In genomic region chr13:48572127-48572526, GRCm38 (mm10) we compare ENCODE assay signal across 8 mouse cellular contexts. TPM values are rescaled to one million over a fixed set of nuclear protein-coding genes. Genes with fewer than 3 reads are reported as not detected.
DNase-seq lines count a peak whose midpoint lies in the region; ATAC-seq and TF ChIP-seq lines count a peak whose summit lies in the region.

No protein-coding gene starts in this region.

- peak; percentile 76 for TF ChIP-seq CTCF in liver, adult 2 months (IDR thresholded peaks at IDR 0.05; ENCODE audit: low read depth, low read length)
- peak; percentile 70 to 99 (median 83) for TF ChIP-seq CTCF in MEL (IDR thresholded peaks at IDR 0.05 in 2 of 3, conservative IDR thresholded peaks at IDR 0.05 in 1 of 3; ENCODE audit: control insufficient read depth in 1 of 3, insufficient read depth in 1 of 3, low read depth in 2 of 3, low read length in 3 of 3, poor library complexity in 1 of 3, severe bottlenecking in 1 of 3)
- peak; percentile 77 for TF ChIP-seq CTCF in liver, embryonic 14.5 days (IDR thresholded peaks at IDR 0.05; ENCODE audit: low read depth)
- TF ChIP-seq CTCF in stomach, postnatal 0 days (IDR thresholded peaks at IDR 0.05; ENCODE audit: low read depth) = peak; percentile 97

- no peak; the same call in 1 of the 2 replicates for ATAC-seq in liver, embryonic 11.5 days (replicated peaks; ENCODE audit: low FRiP score)
- no peak for ATAC-seq in liver, embryonic 14.5 days (ENCODE audit: insufficient read depth)
- no peak for ATAC-seq in stomach, postnatal 0 days (ENCODE audit: low FRiP score, low TSS enrichment)
- ATAC-seq in forebrain, embryonic 11.5 days (replicated peaks; ENCODE audit: low FRiP score) = no peak

- no peak overlapping the region for H3K27ac ChIP-seq in liver, adult 2 months (replicated peaks; ENCODE audit: insufficient read depth, low read depth, low read length)
- H3K27ac ChIP-seq in liver, embryonic 11.5 days (ENCODE audit: low read depth, low read length) = no peak overlapping the region
- no peak overlapping the region for H3K27ac ChIP-seq in MEL (ENCODE audit: control insufficient read depth, low read depth, low read length)
- no peak overlapping the region for H3K27ac ChIP-seq in liver, embryonic 14.5 days
- no peak overlapping the region for H3K27ac ChIP-seq in stomach, postnatal 0 days (replicated peaks)
- H3K27ac ChIP-seq in forebrain, embryonic 11.5 days (ENCODE audit: low read depth, low read length) = no peak overlapping the region

- no peak for TF ChIP-seq EP300 in MEL (IDR thresholded peaks at IDR 0.05; ENCODE audit: low read depth in 1 of 2, low read length in 2 of 2)
- TF ChIP-seq EP300 in liver, embryonic 14.5 days (IDR thresholded peaks at IDR 0.05; ENCODE audit: low read depth) = no peak
- TF ChIP-seq EP300 in stomach, postnatal 0 days (optimal IDR thresholded peaks at IDR 0.05) = no peak

- no peaks in the 10 kb centered on the region for H3K79me2 ChIP-seq in liver, adult 2 months (ENCODE audit: control insufficient read depth, insufficient read depth, low read length)
- H3K79me2 ChIP-seq in MEL (ENCODE audit: control insufficient read depth, insufficient read depth, low read length, poor library complexity) = no peaks in the 10 kb centered on the region

- peak; percentile 75 for TF ChIP-seq RAD21 in MEL (IDR thresholded peaks at IDR 0.05; ENCODE audit: low read depth, low read length)

- no peaks in the 10 kb centered on the region for H3K36me3 ChIP-seq in liver, adult 2 months (ENCODE audit: control insufficient read depth, insufficient read depth, low read length)
- no peaks in the 10 kb centered on the region for H3K36me3 ChIP-seq in liver, embryonic 11.5 days (ENCODE audit: control insufficient read depth, insufficient read depth, low read length)
- H3K36me3 ChIP-seq in MEL (ENCODE audit: control insufficient read depth in 1 of 2, insufficient read depth in 2 of 2, low read length in 2 of 2) = peaks cover 0 to 11% of the 10 kb centered on the region in 2 experiments; a peak in 2 of 4 replicates
- no peaks in the 10 kb centered on the region for H3K36me3 ChIP-seq in liver, embryonic 14.5 days (replicated peaks; ENCODE audit: control insufficient read depth, insufficient read depth, low read depth)
- H3K36me3 ChIP-seq in stomach, postnatal 0 days (ENCODE audit: control insufficient read depth, insufficient read depth, low read length) = no peaks in the 10 kb centered on the region
- no peaks in the 10 kb centered on the region for H3K36me3 ChIP-seq in forebrain, embryonic 11.5 days (ENCODE audit: control insufficient read depth, insufficient read depth, low read length)

- no peaks in the 10 kb centered on the region for H3K4me1 ChIP-seq in liver, adult 2 months (ENCODE audit: control insufficient read depth, insufficient read depth, low read length)
- peaks cover 3% of the 10 kb centered on the region; the same call in 1 of the 2 replicates for H3K4me1 ChIP-seq in liver, embryonic 11.5 days (replicated peaks; ENCODE audit: control insufficient read depth, insufficient read depth, low read length)
- peaks cover 8 to 15% of the 10 kb centered on the region in 2 experiments for H3K4me1 ChIP-seq in MEL (ENCODE audit: control insufficient read depth in 1 of 2, insufficient read depth in 2 of 2, low read length in 2 of 2)
- H3K4me1 ChIP-seq in liver, embryonic 14.5 days (replicated peaks; ENCODE audit: control insufficient read depth in 2 of 2, insufficient read depth in 2 of 2, low read length in 1 of 2) = no peaks in the 10 kb centered on the region
- no peaks in the 10 kb centered on the region; the same call in 1 of the 2 replicates for H3K4me1 ChIP-seq in stomach, postnatal 0 days (replicated peaks; ENCODE audit: control insufficient read depth, insufficient read depth)
- no peaks in the 10 kb centered on the region for H3K4me1 ChIP-seq in forebrain, embryonic 11.5 days (replicated peaks; ENCODE audit: control insufficient read depth, insufficient read depth, low read length)

- H3K4me2 ChIP-seq in liver, embryonic 11.5 days = no peak overlapping the region
- no peak overlapping the region for H3K4me2 ChIP-seq in liver, embryonic 14.5 days (ENCODE audit: low read depth)
- H3K4me2 ChIP-seq in stomach, postnatal 0 days (replicated peaks; ENCODE audit: low read depth) = no peak overlapping the region
- no peak overlapping the region for H3K4me2 ChIP-seq in forebrain, embryonic 11.5 days (ENCODE audit: low read depth, low read length, severe bottlenecking)

- DNase-seq in liver, adult 2 months (ENCODE audit: extremely low read depth, low read depth, low spot score) = peak; percentile 54
- DNase-seq in liver, embryonic 11.5 days (ENCODE audit: low spot score) = no peak
- peak; percentile 75 for DNase-seq in MEL (ENCODE audit: low read depth, low spot score)
- DNase-seq in brain, adult 2 months (ENCODE audit: low read depth, low spot score) = peak; percentile 76
- peak; percentile 48 for DNase-seq in gastrocnemius, postnatal 14 days
- peak in 2 of 3 experiments; percentile 9 to 10 for DNase-seq in liver, embryonic 14.5 days (ENCODE audit: low read depth in 3 of 3, low spot score in 3 of 3)
- DNase-seq in stomach, postnatal 0 days (ENCODE audit: low spot score) = peak; percentile 67
- no peak for DNase-seq in forebrain, embryonic 11.5 days (ENCODE audit: low spot score)

- no peaks in the 10 kb centered on the region for H3K9me3 ChIP-seq in liver, embryonic 11.5 days (ENCODE audit: control insufficient read depth, low read length)
- H3K9me3 ChIP-seq in MEL (replicated peaks; ENCODE audit: insufficient read depth, low read length) = no peaks in the 10 kb centered on the region
- H3K9me3 ChIP-seq in liver, embryonic 14.5 days (ENCODE audit: control insufficient read depth, low read length) = no peaks in the 10 kb centered on the region
- H3K9me3 ChIP-seq in stomach, postnatal 0 days (ENCODE audit: control insufficient read depth, low read length) = no peaks in the 10 kb centered on the region
- no peaks in the 10 kb centered on the region for H3K9me3 ChIP-seq in forebrain, embryonic 11.5 days (ENCODE audit: control insufficient read depth, low read length)

- TF ChIP-seq POLR2A in liver, adult 2 months (IDR thresholded peaks at IDR 0.05; ENCODE audit: extremely low read depth, insufficient read depth, low read length) = no peak
- no peak for TF ChIP-seq POLR2A in MEL (IDR thresholded peaks at IDR 0.05; ENCODE audit: control insufficient read depth in 1 of 2, insufficient read depth in 1 of 2, low read depth in 1 of 2, low read length in 2 of 2, poor library complexity in 1 of 2)

- intact Hi-C loops in gastrocnemius, postnatal 14 days (cut with DNase I; ENCODE audit: low total_unique reads) = loop anchor here (2.0 to 5.0 kb wide), 2 partner anchors 45 to 67 kb away; no protein-coding TSS in a partner anchor

- H3K4me3 ChIP-seq in liver, adult 2 months (ENCODE audit: insufficient read depth, low read depth, low read length) = no peak overlapping the region
- no peak overlapping the region for H3K4me3 ChIP-seq in liver, embryonic 11.5 days (ENCODE audit: low read depth, low read length)
- no peak overlapping the region for H3K4me3 ChIP-seq in MEL (ENCODE audit: control insufficient read depth in 1 of 2, insufficient read depth in 1 of 2, low read depth in 2 of 2, low read length in 2 of 2)
- H3K4me3 ChIP-seq in liver, embryonic 14.5 days (ENCODE audit: insufficient read depth in 1 of 2, low read depth in 2 of 2, low read length in 2 of 2) = no peak overlapping the region
- no peak overlapping the region for H3K4me3 ChIP-seq in stomach, postnatal 0 days (ENCODE audit: low read depth, low read length)
- H3K4me3 ChIP-seq in forebrain, embryonic 11.5 days (ENCODE audit: low read depth, low read length) = no peak overlapping the region

- no peaks in the 10 kb centered on the region for H3K27me3 ChIP-seq in liver, adult 2 months (ENCODE audit: control insufficient read depth, insufficient read depth, low read length)
- H3K27me3 ChIP-seq in liver, embryonic 11.5 days (replicated peaks; ENCODE audit: control insufficient read depth, insufficient read depth, low read length) = no peaks in the 10 kb centered on the region
- no peaks in the 10 kb centered on the region for H3K27me3 ChIP-seq in MEL (ENCODE audit: control insufficient read depth in 1 of 2, insufficient read depth in 2 of 2, low read length in 2 of 2)
- no peaks in the 10 kb centered on the region for H3K27me3 ChIP-seq in liver, embryonic 14.5 days (ENCODE audit: control insufficient read depth, insufficient read depth, low read length)
- no peaks in the 10 kb centered on the region for H3K27me3 ChIP-seq in stomach, postnatal 0 days (ENCODE audit: control insufficient read depth, insufficient read depth, low read length)
- no peaks in the 10 kb centered on the region for H3K27me3 ChIP-seq in forebrain, embryonic 11.5 days (ENCODE audit: control insufficient read depth, insufficient read depth, low read length)

- 31% methylated on average over 1 of the region's 1 CpGs for WGBS in liver, adult 2 months
- 68% methylated on average over 1 of the region's 1 CpGs for WGBS in liver, embryonic 11.5 days
- 34% methylated on average over 1 of the region's 1 CpGs for WGBS in liver, embryonic 14.5 days (ENCODE audit: insufficient replicate concordance)
- WGBS in stomach, postnatal 0 days = 67% methylated on average over 1 of the region's 1 CpGs
- 80% methylated on average over 1 of the region's 1 CpGs for WGBS in forebrain, embryonic 11.5 days

- H3K9ac ChIP-seq in liver, adult 2 months (ENCODE audit: low read depth, low read length) = no peak overlapping the region
- H3K9ac ChIP-seq in liver, embryonic 11.5 days (ENCODE audit: low read depth, low read length) = no peak overlapping the region
- H3K9ac ChIP-seq in MEL (ENCODE audit: control insufficient read depth, low read depth, low read length, poor library complexity, severe bottlenecking) = no peak overlapping the region
- H3K9ac ChIP-seq in liver, embryonic 14.5 days (replicated peaks) = no peak overlapping the region
- H3K9ac ChIP-seq in stomach, postnatal 0 days (ENCODE audit: low read length) = no peak overlapping the region
- H3K9ac ChIP-seq in forebrain, embryonic 11.5 days (ENCODE audit: low read length) = no peak overlapping the region

RNA-seq across cellular contexts. Expression of gene Ptpdc1, which starts 53.3 kb away (rescaled TPM):
- total RNA-seq in liver, adult 2 months (2014; rRNA removed) = 1.1 and 1.3 TPM in 2 replicates
- 0.32 and 0.49 TPM in 2 replicates for polyA plus RNA-seq in liver, adult 2 months (2012; rRNA removed)
- polyA plus RNA-seq in liver, embryonic 11.5 days (2014; fragmentation: Nextera tagmentation; extraction: Ambion mirVana) = 3.4 and 3.8 TPM in 2 replicates
- 2.8 and 3.3 TPM in 2 replicates for total RNA-seq in MEL (2012; rRNA removed)
- 1 to 10 TPM in 1 of 2 experiments, not detected in 1; 7.6 TPM for polyA plus RNA-seq in MEL (2012; ENCODE audit: insufficient read depth in 1 of 2, insufficient read length in 2 of 2, low read depth in 1 of 2, low replicate concordance in 2 of 2, missing spikeins in 1 of 2)
- 1 to 10 TPM; 4.9 to 7.0 TPM for total RNA-seq in gastrocnemius, postnatal 14 days (2021)
- 0.21 and 0.33 TPM in 2 replicates for polyA plus RNA-seq in liver, embryonic 14.5 days (2012; rRNA removed)
- 0.27 and 0.40 TPM in 2 replicates for polyA plus RNA-seq in liver, embryonic 14.5 days (2014; fragmentation: Nextera tagmentation; extraction: Ambion mirVana)
- polyA plus RNA-seq in stomach, postnatal 0 days (2015; fragmentation: Nextera tagmentation; extraction: Ambion mirVana) = 3.1 and 3.2 TPM in 2 replicates
- polyA plus RNA-seq in forebrain, embryonic 11.5 days (2014; fragmentation: Nextera tagmentation; extraction: Ambion mirVana) = 16.1 and 18.0 TPM in 2 replicates

RNA-seq across cellular contexts. Expression of gene A830005F24Rik, which starts 58.8 kb away (rescaled TPM):
- total RNA-seq in liver, adult 2 months (2014; rRNA removed) = not detected in 2 replicates
- polyA plus RNA-seq in liver, adult 2 months (2012; rRNA removed) = not detected in 2 replicates
- polyA plus RNA-seq in liver, embryonic 11.5 days (2014; fragmentation: Nextera tagmentation; extraction: Ambion mirVana) = 1.2 and 1.5 TPM in 2 replicates
- 0.42 and 0.73 TPM in 2 replicates for total RNA-seq in MEL (2012; rRNA removed)
- polyA plus RNA-seq in MEL (2012; ENCODE audit: insufficient read depth in 1 of 2, insufficient read length in 2 of 2, low read depth in 1 of 2, low replicate concordance in 2 of 2, missing spikeins in 1 of 2) = under 1 TPM in 1 of 2 experiments, not detected in 1; 0.70 TPM
- not detected for total RNA-seq in gastrocnemius, postnatal 14 days (2021)
- polyA plus RNA-seq in liver, embryonic 14.5 days (2012; rRNA removed) = 0.06 and 0.35 TPM in 2 replicates
- 0.30 and 0.43 TPM in 2 replicates for polyA plus RNA-seq in liver, embryonic 14.5 days (2014; fragmentation: Nextera tagmentation; extraction: Ambion mirVana)
- polyA plus RNA-seq in stomach, postnatal 0 days (2015; fragmentation: Nextera tagmentation; extraction: Ambion mirVana) = 0.36 and 0.56 TPM in 2 replicates
- 1.6 and 2.3 TPM in 2 replicates for polyA plus RNA-seq in forebrain, embryonic 11.5 days (2014; fragmentation: Nextera tagmentation; extraction: Ambion mirVana)

RNA-seq across cellular contexts. Expression of gene Zfp169, which starts 58.9 kb away (rescaled TPM):
- 5.8 and 7.6 TPM in 2 replicates for total RNA-seq in liver, adult 2 months (2014; rRNA removed)
- 3.0 and 3.1 TPM in 2 replicates for polyA plus RNA-seq in liver, adult 2 months (2012; rRNA removed)
- 2.9 and 3.4 TPM in 2 replicates for polyA plus RNA-seq in liver, embryonic 11.5 days (2014; fragmentation: Nextera tagmentation; extraction: Ambion mirVana)
- 5.9 and 6.5 TPM in 2 replicates for total RNA-seq in MEL (2012; rRNA removed)
- 1 to 10 TPM in 1 of 2 experiments, not detected in 1; 3.6 TPM for polyA plus RNA-seq in MEL (2012; ENCODE audit: insufficient read depth in 1 of 2, insufficient read length in 2 of 2, low read depth in 1 of 2, low replicate concordance in 2 of 2, missing spikeins in 1 of 2)
- 1 to 10 TPM; 2.5 to 2.8 TPM for total RNA-seq in gastrocnemius, postnatal 14 days (2021)
- polyA plus RNA-seq in liver, embryonic 14.5 days (2012; rRNA removed) = 1.8 and 2.1 TPM in 2 replicates
- 0.86 and 0.87 TPM in 2 replicates for polyA plus RNA-seq in liver, embryonic 14.5 days (2014; fragmentation: Nextera tagmentation; extraction: Ambion mirVana)
- 1.3 and 1.9 TPM in 2 replicates for polyA plus RNA-seq in stomach, postnatal 0 days (2015; fragmentation: Nextera tagmentation; extraction: Ambion mirVana)
- 8.0 and 8.9 TPM in 2 replicates for polyA plus RNA-seq in forebrain, embryonic 11.5 days (2014; fragmentation: Nextera tagmentation; extraction: Ambion mirVana)

Comparison
In these comparisons a context has a peak if more than half of its experiments do, and no peak if none do; other contexts are left out.
1. DNase-seq: peak in liver, adult 2 months (single experiment), MEL (single experiment), brain, adult 2 months (single experiment), gastrocnemius, postnatal 14 days (single experiment), liver, embryonic 14.5 days (2 of 3) and stomach, postnatal 0 days (single experiment); none in liver, embryonic 11.5 days (single experiment) and forebrain, embryonic 11.5 days (single experiment).
2. Peak in every context shown above with its lines, with median percentiles within 50 percentile points of each other: CTCF ChIP-seq.